Mouse (Mus musculus) limb, embryonic 12.5 days (tissue): ENCODE data around the gene Dnase1l2. TPM values are rescaled to one million over a fixed set of nuclear protein-coding genes. Genes with fewer than 3 reads are reported as not detected.

ENCODE experiments used
- ATAC-seq: fragments of 200-750 bp; cut with Nextera tagmentation; 2 replicates; pipeline ENCODE4 v1.8.0; 2017; ENCODE audit warnings: low read depth, moderate TSS enrichment; ENCODE audit not compliant: insufficient number of reproducible peaks, insufficient read depth, low FRiP score, low TSS enrichment
- H3K27ac ChIP-seq: fragments of 300-500 bp; sonication (generic); 2 replicates; pipeline ENCODE4 v1.5.1; 2016; ENCODE audit warnings: mild to moderate bottlenecking, moderate library complexity
- H3K27me3 ChIP-seq: fragments of 300-500 bp; sonication (generic); 2 replicates; pipeline ENCODE4 v1.6.1; 2016; ENCODE audit warnings: mild to moderate bottlenecking, moderate library complexity
- H3K36me3 ChIP-seq: fragments of 300-500 bp; sonication (generic); 2 replicates; pipeline ENCODE4 v1.6.1; 2016; ENCODE audit warnings: mild to moderate bottlenecking, moderate library complexity
- H3K4me1 ChIP-seq: fragments of 300-500 bp; sonication (generic); replicated peaks from 2 replicates; pipeline ENCODE4 v1.6.1; 2016
- H3K4me2 ChIP-seq: fragments of 300-500 bp; sonication (generic); 2 replicates; pipeline ENCODE4 v1.6.1; 2016; ENCODE audit warnings: mild to moderate bottlenecking, moderate library complexity
- H3K4me3 ChIP-seq: fragments of 300-500 bp; sonication (generic); replicated peaks from 2 replicates; pipeline ENCODE4 v1.5.1; 2016; ENCODE audit warnings: mild to moderate bottlenecking
- H3K9ac ChIP-seq: fragments of 300-500 bp; sonication (generic); replicated peaks from 2 replicates; pipeline ENCODE4 v1.6.1; 2016; ENCODE audit warnings: mild to moderate bottlenecking, moderate library complexity
- H3K9me3 ChIP-seq: fragments of 300-500 bp; sonication (generic); 2 replicates; pipeline ENCODE4 v1.6.1; 2016; ENCODE audit warnings: mild to moderate bottlenecking, moderate library complexity
- WGBS: fragments of 180-500 bp; shearing (Covaris S2); methylation state at CpG from one replicate; pipeline ENCODE4 v1.1.7; 2016; 5-methylcytosine and 5-hydroxymethylcytosine counted together
- polyA plus RNA-seq: library from polyadenylated mRNA; unstranded; fragments of >200 nt; fragmentation: Nextera tagmentation; extraction: Ambion mirVana; gene quantifications from 2 replicates; pipeline ENCODE4 v1.2.1, GENCODE M21; 2016

Dnase1l2 gene
- polyA plus RNA-seq, 1 experiment from 2014 or later, result 3.4 TPM

GRCm38 (mm10) chr17:24479431-24479830, 36.5 kb upstream of the Dnase1l2 start:
- Histone ChIP-seq H3K4me3 (peak overlapping the region; percentile 70), H3K9ac (no peak overlapping the region), H3K4me2 (peak overlapping the region; percentile 69), H3K27me3 (no peaks in the 10 kb centered on the region), H3K36me3 (peaks cover 36% of the 10 kb centered on the region), H3K9me3 (no peaks in the 10 kb centered on the region), H3K27ac (peak overlapping the region; percentile 67; the same call in 1 of the 2 replicates), H3K4me1 (peaks cover 15% of the 10 kb centered on the region)
- ATAC-seq, result no peak
- WGBS, result 36% methylated on average over 1 of the region's 1 CpGs

GRCm38 (mm10) chr17:24478663-24479380, 35.9 kb upstream of the Dnase1l2 start, which contains the start of gene Mlst8:
Mlst8 (minus strand) TSS chr17:24479078.
- WGBS, result under 1% methylated on average over 48 of the region's 48 CpGs
- Histone ChIP-seq H3K9me3 (no peaks in the 10 kb centered on the region), H3K4me3 (peak within 1 kb of the TSS; percentile 70), H3K4me2 (peak within 1 kb of the TSS; percentile 69), H3K27ac (peak within 1 kb of the TSS; percentile 97), H3K4me1 (peaks cover 20% of the 10 kb centered on the region), H3K36me3 (peaks cover 42% of the 10 kb centered on the region), H3K9ac (peak within 1 kb of the TSS; percentile 78), H3K27me3 (no peaks in the 10 kb centered on the region)
- ATAC-seq, result peak; percentile 89

DNA sequence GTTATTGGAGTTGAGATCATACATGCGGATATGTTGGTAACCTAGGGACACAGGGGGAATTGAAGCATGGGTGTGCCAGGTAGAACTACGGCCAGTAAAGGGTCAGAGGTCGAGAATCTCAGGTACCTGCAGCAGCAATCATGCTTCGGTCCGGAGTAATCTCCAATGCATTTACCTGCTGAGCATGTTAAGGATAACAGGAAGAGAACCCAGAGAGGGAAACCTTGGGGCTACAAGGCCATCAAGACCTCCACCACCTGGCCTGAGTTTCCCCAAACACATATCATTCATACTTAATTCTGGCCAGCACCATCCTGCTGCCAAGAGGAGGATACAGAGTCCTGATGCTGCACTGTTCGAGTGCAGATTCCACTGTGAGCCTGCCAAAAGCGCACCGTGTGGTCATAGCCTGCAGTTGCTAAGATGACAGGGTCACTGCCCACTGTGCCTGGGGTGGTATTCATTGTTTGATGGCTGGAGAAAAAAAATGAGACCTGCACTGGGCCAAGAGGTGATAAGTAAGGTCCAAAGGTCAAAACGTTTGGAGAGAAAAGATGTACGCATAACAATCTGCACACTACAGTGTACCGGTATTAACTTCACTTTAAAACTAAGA, 35.2 kb upstream of the Dnase1l2 start:
- Histone ChIP-seq H3K36me3 (peaks cover 49% of the 10 kb centered on the region), H3K27ac (0 out of 2 replicates have a peak overlapping the region, but pooled peaks have one; percentile 45), H3K4me3 (peak overlapping the region; percentile 70), H3K4me2 (peak overlapping the region; percentile 69), H3K4me1 (peaks cover 23% of the 10 kb centered on the region), H3K9ac (peak overlapping the region; percentile 78), H3K27me3 (no peaks in the 10 kb centered on the region), H3K9me3 (no peaks in the 10 kb centered on the region)
- ATAC-seq, result peak; percentile 12; the same call in 1 of the 2 replicates
- WGBS, result 60% methylated on average over 11 of the region's 11 CpGs

DNA sequence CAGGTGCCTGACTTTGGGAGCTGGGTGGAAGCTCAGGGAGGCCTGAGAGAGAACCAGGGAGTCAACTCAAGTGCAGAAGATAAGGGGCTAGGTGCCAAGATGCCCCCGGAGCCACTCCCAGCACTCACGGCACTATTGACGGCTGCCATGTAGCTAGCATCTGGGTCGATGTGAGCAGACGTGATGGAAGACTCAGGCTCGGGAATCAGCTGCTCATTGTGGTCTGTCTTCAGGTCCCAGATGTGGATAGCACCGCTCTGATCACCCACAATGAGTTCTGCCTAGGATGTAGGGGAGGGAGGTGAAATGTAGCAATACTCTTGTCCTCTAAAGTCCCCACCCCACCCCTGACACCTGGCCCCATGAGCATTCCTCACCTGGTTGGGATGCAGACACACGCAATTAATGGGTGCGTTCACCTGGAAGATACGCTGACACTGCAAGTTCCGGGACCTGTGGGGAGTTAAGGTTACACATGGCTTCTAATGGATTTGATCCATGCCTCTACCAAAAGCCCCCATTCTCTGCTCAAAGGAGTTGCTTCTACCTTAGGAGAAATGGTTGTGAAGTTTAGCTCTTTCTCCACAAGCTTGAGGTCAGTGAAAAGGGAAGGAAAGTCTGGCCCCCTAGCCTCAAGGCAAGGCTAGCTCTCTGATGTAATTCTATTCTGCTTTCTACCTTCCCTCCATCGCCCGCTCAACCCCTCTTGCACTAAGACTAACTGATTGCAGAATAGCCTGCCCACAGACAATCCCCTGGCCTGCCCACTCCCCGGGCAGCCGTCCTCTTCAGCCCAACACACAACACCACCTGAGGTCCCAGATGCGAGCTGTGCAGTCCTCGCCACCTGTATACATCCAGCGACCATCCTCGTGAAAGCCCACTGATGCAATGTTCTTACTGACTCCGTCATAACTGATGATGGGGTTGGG, 34.4 kb upstream of the Dnase1l2 start:
- peaks cover 55% of the 10 kb centered on the region for H3K36me3 ChIP-seq
- H3K27me3 ChIP-seq, result no peaks in the 10 kb centered on the region
- H3K4me2 ChIP-seq, result peak overlapping the region; percentile 69
- H3K9ac ChIP-seq, result peak overlapping the region; percentile 78
- no peak for ATAC-seq
- H3K27ac ChIP-seq, result no peak overlapping the region
- 92% methylated on average over 20 of the region's 20 CpGs for whole genome bisulfite sequencing
- H3K4me1 ChIP-seq, result peaks cover 30% of the 10 kb centered on the region
- H3K4me3 ChIP-seq, result no peak overlapping the region; the same call in 1 of the 2 replicates
- no peaks in the 10 kb centered on the region for H3K9me3 ChIP-seq

DNA sequence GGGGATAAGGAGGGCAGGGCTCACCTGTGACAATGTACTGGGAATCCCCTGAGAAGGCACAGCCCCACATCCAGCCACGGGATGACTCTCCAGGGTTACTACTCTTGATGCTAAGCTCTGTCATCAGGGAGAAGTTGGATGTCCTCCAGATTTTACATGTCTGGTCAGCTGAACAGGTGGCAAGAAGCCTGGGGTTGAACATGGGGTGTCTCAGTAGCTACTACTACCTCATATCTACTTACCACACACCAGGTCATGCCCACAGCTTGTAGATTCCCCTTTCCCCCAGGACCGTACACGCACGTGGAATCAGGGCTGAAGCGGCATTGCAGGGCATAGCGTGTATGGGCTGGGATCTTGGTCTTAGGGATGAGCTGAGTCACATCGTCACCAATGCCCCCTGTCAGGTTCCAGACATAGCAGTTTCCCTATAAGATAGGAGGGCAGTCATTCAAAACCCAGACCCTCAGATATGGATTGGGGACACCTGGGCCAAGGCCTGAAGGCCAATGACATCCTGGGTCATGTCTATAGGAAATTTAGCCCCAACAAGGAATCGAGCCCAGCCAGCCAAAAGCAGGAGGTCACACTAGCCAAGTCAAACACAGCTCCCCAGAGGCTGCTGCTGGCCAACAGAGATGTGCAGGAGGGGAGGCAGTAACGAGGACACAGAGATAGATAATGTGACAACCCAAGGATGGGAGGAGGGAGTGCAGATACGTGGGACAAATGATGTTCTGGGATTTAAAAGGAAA, 33.3 kb upstream of the Dnase1l2 start:
- no peaks in the 10 kb centered on the region for H3K27me3 ChIP-seq
- no peak for ATAC-seq
- H3K4me2 ChIP-seq, result no peak overlapping the region
- peaks cover 41% of the 10 kb centered on the region for H3K4me1 ChIP-seq
- H3K36me3 ChIP-seq, result peaks cover 57% of the 10 kb centered on the region
- 95% methylated on average over 10 of the region's 10 CpGs for WGBS
- H3K27ac ChIP-seq, result no peak overlapping the region
- no peaks in the 10 kb centered on the region for H3K9me3 ChIP-seq
- H3K9ac ChIP-seq, result no peak overlapping the region
- H3K4me3 ChIP-seq, result no peak overlapping the region

GRCm38 (mm10) chr17:24475586-24475985, 32.7 kb upstream of the Dnase1l2 start:
- Histone ChIP-seq H3K9me3 (no peaks in the 10 kb centered on the region), H3K36me3 (peaks cover 57% of the 10 kb centered on the region), H3K4me1 (peaks cover 47% of the 10 kb centered on the region), H3K4me2 (no peak overlapping the region), H3K27me3 (no peaks in the 10 kb centered on the region), H3K9ac (no peak overlapping the region), H3K27ac (no peak overlapping the region), H3K4me3 (no peak overlapping the region)
- 93% methylated on average over 6 of the region's 6 CpGs for whole genome bisulfite sequencing
- no peak for ATAC-seq

GRCm38 (mm10) chr17:24474557-24474956, 31.7 kb upstream of the Dnase1l2 start:
- Histone ChIP-seq H3K9me3 (no peaks in the 10 kb centered on the region), H3K9ac (no peak overlapping the region; the same call in 1 of the 2 replicates), H3K27me3 (no peaks in the 10 kb centered on the region), H3K27ac (peak overlapping the region; percentile 66), H3K36me3 (peaks cover 57% of the 10 kb centered on the region), H3K4me1 (peaks cover 43% of the 10 kb centered on the region), H3K4me3 (no peak overlapping the region), H3K4me2 (no peak overlapping the region)
- 76% methylated on average over 5 of the region's 5 CpGs for WGBS
- ATAC-seq, result no peak

GRCm38 (mm10) chr17:24473612-24474275, 30.8 kb upstream of the Dnase1l2 start, which contains the start of gene Bricd5:
Bricd5 (plus strand) TSS chr17:24473884.
- H3K4me1 ChIP-seq, result peaks cover 43% of the 10 kb centered on the region
- H3K9ac ChIP-seq, result no peak within 1 kb of the TSS; the same call in 1 of the 2 replicates

DNA sequence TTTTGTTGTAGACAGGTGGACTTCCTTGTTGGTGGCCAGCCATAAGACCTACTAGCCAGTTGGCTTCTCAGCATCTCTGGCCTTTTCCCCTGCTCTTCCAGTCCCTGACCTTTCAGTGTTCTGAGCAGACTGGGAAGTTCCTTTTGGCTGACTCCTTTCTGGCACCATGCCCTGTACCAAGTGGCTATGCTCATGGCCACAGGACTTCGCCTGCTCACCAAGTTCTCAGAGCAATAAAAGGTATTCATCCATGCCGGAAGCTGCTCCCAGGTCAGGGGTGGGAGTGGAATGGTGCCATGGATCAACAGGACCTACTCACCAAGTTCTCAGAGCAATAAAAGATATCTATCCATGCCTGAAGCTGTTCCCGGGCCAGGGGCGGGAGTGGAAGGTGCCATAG, 29.6 kb upstream of the Dnase1l2 start:
- peak overlapping the region; percentile 87; the same call in 1 of the 2 replicates for H3K4me3 ChIP-seq
- peak overlapping the region; percentile 35; the same call in 1 of the 2 replicates for H3K27ac ChIP-seq
- no peak overlapping the region for H3K9ac ChIP-seq
- no peaks in the 10 kb centered on the region for H3K27me3 ChIP-seq
- H3K36me3 ChIP-seq, result peaks cover 52% of the 10 kb centered on the region
- no peaks in the 10 kb centered on the region for H3K9me3 ChIP-seq
- ATAC-seq, result no peak
- H3K4me2 ChIP-seq, result peak overlapping the region; percentile 98
- 83% methylated on average over 4 of the region's 4 CpGs for WGBS
- peaks cover 35% of the 10 kb centered on the region for H3K4me1 ChIP-seq

More at GRCm38 (mm10) chr17:24473612-24474275, 30.8 kb upstream of the Dnase1l2 start, which contains the start of gene Bricd5:
- no peaks in the 10 kb centered on the region for H3K27me3 ChIP-seq
- no peaks in the 10 kb centered on the region for H3K9me3 ChIP-seq
- H3K27ac ChIP-seq, result peak within 1 kb of the TSS; percentile 66
- WGBS, result 78% methylated on average over 6 of the region's 6 CpGs
- peaks cover 57% of the 10 kb centered on the region for H3K36me3 ChIP-seq
- H3K4me2 ChIP-seq, result peak within 1 kb of the TSS; percentile 98; the same call in 1 of the 2 replicates
- no peak within 1 kb of the TSS for H3K4me3 ChIP-seq
- no peak for ATAC-seq
